Comparison of ENCODE assay signal across 15 mouse cellular contexts in genomic region chr6:12336590-12337584, GRCm38 (mm10).
DNase-seq lines count a peak whose midpoint lies in the region; ATAC-seq and TF ChIP-seq lines count a peak whose summit lies in the region.
"Had no signal": no experiment of that assay in that cellular context is flagged by ENCODE, and none has a peak within 500 bp of the region (broad histone marks: within the 10 kb centered on the region; RNA-seq: fewer than 3 reads in every experiment).

No protein-coding gene starts in this region.

- no peak overlapping the region for H3K4me2 ChIP-seq in neural tube, embryonic 15.5 days
- 0 out of 2 replicates have a peak overlapping the region, but pooled peaks have one; percentile 1 for H3K4me2 ChIP-seq in hindbrain, embryonic 14.5 days (replicated peaks)
- no peak overlapping the region for H3K4me2 ChIP-seq in midbrain, postnatal 0 days (ENCODE audit: low read depth, low read length, poor library complexity, severe bottlenecking)
- H3K4me2 ChIP-seq: embryonic facial prominence, embryonic 13.5 days; intestine, embryonic 15.5 days; limb, embryonic 13.5 days had no signal

- intact Hi-C loops in left cerebral cortex, adult 2 months (cut with DNase I): no loop called here

- H3K36me3 ChIP-seq in neural tube, embryonic 15.5 days: no peaks in the 10 kb centered on the region
- H3K36me3 ChIP-seq in hindbrain, embryonic 14.5 days (replicated peaks; ENCODE audit: control insufficient read depth, insufficient read depth): 0 out of 2 replicates have a peak, but pooled peaks cover 5% of the 10 kb centered on the region
- H3K36me3 ChIP-seq in midbrain, postnatal 0 days (ENCODE audit: insufficient read depth, low read length): no peaks in the 10 kb centered on the region
- H3K36me3 ChIP-seq: embryonic facial prominence, embryonic 13.5 days; intestine, embryonic 15.5 days; limb, embryonic 13.5 days had no signal

- WGBS in neural tube, embryonic 15.5 days: 44% methylated on average over 14 of the region's 14 CpGs
- WGBS in hindbrain, embryonic 14.5 days: 46% methylated on average over 14 of the region's 14 CpGs
- WGBS in midbrain, postnatal 0 days: 52% methylated on average over 14 of the region's 14 CpGs

- ATAC-seq in neural tube, embryonic 15.5 days (ENCODE audit: low FRiP score): no peak
- peak; percentile 80 for ATAC-seq in hindbrain, embryonic 14.5 days (ENCODE audit: low FRiP score)
- ATAC-seq in midbrain, postnatal 0 days (ENCODE audit: low FRiP score): peak; percentile 23; the same call in 1 of the 2 replicates
- ATAC-seq: intestine, embryonic 15.5 days had no signal

- H3K27ac ChIP-seq in neural tube, embryonic 15.5 days (replicated peaks): no peak overlapping the region
- peak overlapping the region; percentile 9; the same call in 1 of the 2 replicates for H3K27ac ChIP-seq in hindbrain, embryonic 14.5 days
- no peak overlapping the region for H3K27ac ChIP-seq in midbrain, postnatal 0 days (ENCODE audit: low read depth, low read length)
- no peak overlapping the region for H3K27ac ChIP-seq in left cerebral cortex, adult 2 months
- H3K27ac ChIP-seq: embryonic facial prominence, embryonic 13.5 days; intestine, embryonic 15.5 days; limb, embryonic 13.5 days had no signal

- H3K9me3 ChIP-seq in neural tube, embryonic 15.5 days (replicated peaks): no peaks in the 10 kb centered on the region
- no peaks in the 10 kb centered on the region for H3K9me3 ChIP-seq in hindbrain, embryonic 14.5 days (ENCODE audit: control insufficient read depth, low read length)
- no peaks in the 10 kb centered on the region for H3K9me3 ChIP-seq in midbrain, postnatal 0 days (ENCODE audit: low read length)
- H3K9me3 ChIP-seq: embryonic facial prominence, embryonic 13.5 days; intestine, embryonic 15.5 days; limb, embryonic 13.5 days had no signal

- H3K9ac ChIP-seq in neural tube, embryonic 15.5 days (replicated peaks): no peak overlapping the region
- no peak overlapping the region for H3K9ac ChIP-seq in hindbrain, embryonic 14.5 days
- no peak overlapping the region for H3K9ac ChIP-seq in midbrain, postnatal 0 days (replicated peaks; ENCODE audit: low read length, poor library complexity, severe bottlenecking)
- H3K9ac ChIP-seq: embryonic facial prominence, embryonic 13.5 days; intestine, embryonic 15.5 days; limb, embryonic 13.5 days had no signal

- H3K4me3 ChIP-seq in neural tube, embryonic 15.5 days (replicated peaks): no peak overlapping the region
- H3K4me3 ChIP-seq in hindbrain, embryonic 14.5 days (replicated peaks; ENCODE audit: low read length): no peak overlapping the region
- H3K4me3 ChIP-seq in midbrain, postnatal 0 days (ENCODE audit: low read depth, low read length): no peak overlapping the region
- H3K4me3 ChIP-seq in left cerebral cortex, adult 2 months: no peak overlapping the region
- H3K4me3 ChIP-seq: embryonic facial prominence, embryonic 13.5 days; intestine, embryonic 15.5 days; limb, embryonic 13.5 days had no signal

- H3K27me3 ChIP-seq in neural tube, embryonic 15.5 days (replicated peaks): no peaks in the 10 kb centered on the region
- H3K27me3 ChIP-seq in hindbrain, embryonic 14.5 days (ENCODE audit: control insufficient read depth, insufficient read depth, low read length): no peaks in the 10 kb centered on the region
- no peaks in the 10 kb centered on the region for H3K27me3 ChIP-seq in midbrain, postnatal 0 days (ENCODE audit: insufficient read depth, low read length)
- H3K27me3 ChIP-seq: embryonic facial prominence, embryonic 13.5 days; intestine, embryonic 15.5 days; limb, embryonic 13.5 days had no signal

- H3K4me1 ChIP-seq in neural tube, embryonic 15.5 days: peaks cover 8% of the 10 kb centered on the region; the same call in 1 of the 2 replicates
- 0 out of 2 replicates have a peak, but pooled peaks cover 5% of the 10 kb centered on the region for H3K4me1 ChIP-seq in hindbrain, embryonic 14.5 days (replicated peaks; ENCODE audit: control insufficient read depth, insufficient read depth, low read length)
- no peaks in the 10 kb centered on the region for H3K4me1 ChIP-seq in midbrain, postnatal 0 days (ENCODE audit: insufficient read depth, low read length)
- H3K4me1 ChIP-seq: embryonic facial prominence, embryonic 13.5 days; intestine, embryonic 15.5 days; limb, embryonic 13.5 days had no signal

- DNase-seq in neural tube, embryonic 10.5 days (ENCODE audit: extremely low spot score, low spot score): peak; percentile 17
- DNase-seq in hindbrain, embryonic 14.5 days (ENCODE audit: low spot score): peak; percentile 50
- DNase-seq in midbrain, postnatal 0 days (ENCODE audit: low spot score): peak; percentile 36
- no peak for DNase-seq in urinary bladder, postnatal 4 days (ENCODE audit: low spot score in 2 of 2)
- no peak for DNase-seq in left cerebral cortex, adult 2 months (ENCODE audit: extremely low spot score in 1 of 2, low spot score in 2 of 2)
- DNase-seq in heart, adult 18-20 months: no peak
- DNase-seq: adrenal gland, postnatal 10 days; cerebellum, postnatal 14 days; kidney, postnatal 25 days; lung, postnatal 4 days; right cerebral cortex, adult 18-20 months had no signal

- TF ChIP-seq CTCF in midbrain, postnatal 0 days (IDR thresholded peaks at IDR 0.05): no peak
- TF ChIP-seq CTCF in left cerebral cortex, adult 2 months (IDR thresholded peaks at IDR 0.05): no peak

Comparison
In these comparisons a context has a peak if more than half of its experiments do, and no peak if none do; other contexts are left out.
1. DNase-seq: peak in neural tube, embryonic 10.5 days (single experiment), hindbrain, embryonic 14.5 days (single experiment) and midbrain, postnatal 0 days (single experiment); none in urinary bladder, postnatal 4 days (0 of 2), left cerebral cortex, adult 2 months (0 of 2) and heart, adult 18-20 months (0 of 2).